Mouse (Mus musculus) heart, postnatal 0 days (tissue): Measurements from ENCODE around the gene Elf4.

Experiments used
- CTCF ChIP-seq: IDR thresholded peaks from 2 replicates; pipeline ENCODE4 v1.5.1; 2016; ENCODE audit warnings: antibody characterized with exemption, control low read depth, low read depth
- EP300 ChIP-seq: IDR thresholded peaks from 2 replicates; pipeline ENCODE4 v1.6.1; 2016; ENCODE audit warnings: antibody characterized with exemption, low read depth

- TF ChIP-seq EP300 (no peak), CTCF (0 out of 2 replicates have a peak, but pooled peaks have one; percentile 2)
Observed at GRCm38 (mm10) chrX:48405141-48405540, 57.8 kb downstream of the Elf4 start.
